Mouse (Mus musculus) heart, postnatal 25 days (tissue): Measurements from ENCODE around the gene Gm10972. TPM values are rescaled to one million over a fixed set of nuclear protein-coding genes. Genes with fewer than 3 reads are reported as not detected.
"Not testable (repeated sequence)": the region's sequence is repeated elsewhere in the genome, so short reads cannot be mapped to it uniquely, and the experiment has no call there.

Experiments used
- DNase-seq: peaks from one replicate; pipeline ENCODE4 v3.0.0; 2022; ENCODE audit warnings: low spot score
- intact Hi-C: fragments of 180-260 bp; cut with DNase I; formaldehyde crosslinking; loops from one replicate; pipeline ENCODE4 v1.15.1; 2025
- total RNA-seq, 2 experiments: library from RNA; stranded (reverse); gene quantifications; 2 replicates each; pipeline ENCODE4 v1.2.3; 2021

Gene Gm10972
- total RNA-seq, 2 experiments from 2014 or later = not detected

DNA sequence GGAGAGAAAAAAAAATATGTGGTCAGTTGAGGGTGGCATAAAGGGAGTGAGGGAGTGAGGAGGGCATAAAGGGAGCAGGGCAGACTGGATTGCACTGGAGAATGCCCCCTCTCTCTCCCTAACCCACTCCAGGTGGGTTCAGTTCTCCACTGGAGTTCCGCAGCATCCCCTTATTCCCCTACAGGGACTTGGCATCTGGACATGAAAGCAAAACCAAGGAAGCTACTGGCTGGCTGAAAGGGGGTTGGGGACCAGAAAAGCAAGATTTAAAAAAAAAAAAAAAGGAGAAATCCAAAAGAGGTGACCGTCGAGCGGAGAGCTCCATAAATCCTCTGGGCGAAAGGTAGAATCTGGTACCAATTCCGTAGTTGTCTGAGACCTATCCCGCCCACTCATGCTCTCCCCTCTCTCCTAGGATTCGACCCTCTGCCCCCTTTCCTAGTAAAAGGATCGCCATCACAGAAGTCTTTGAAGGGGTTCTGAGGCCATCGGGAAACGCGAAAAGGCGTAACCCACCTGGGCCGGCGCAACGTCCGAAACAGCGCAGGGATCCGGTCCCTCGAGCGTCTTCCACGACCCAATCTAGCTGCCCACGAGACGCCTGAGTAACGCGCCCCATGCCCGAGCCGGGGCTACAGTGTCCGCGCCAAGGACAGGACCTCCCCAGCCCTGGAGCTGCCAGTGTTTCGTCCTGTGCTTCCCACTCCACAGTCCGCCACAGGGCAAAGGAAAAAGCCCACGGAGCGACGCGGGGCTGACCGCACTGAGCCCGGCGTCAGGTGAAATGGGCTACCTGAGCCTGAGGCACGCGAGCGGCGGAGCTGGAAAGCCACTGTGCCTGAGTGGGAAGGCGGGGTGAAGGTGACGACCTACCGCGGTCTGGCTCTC lies 15.2 kb downstream of the Gm10972 start:
- intact Hi-C loops = loop anchor here (5.0 kb wide), 1 partner anchor 94 kb away; no protein-coding TSS in a partner anchor
- DNase-seq = not testable (repeated sequence)

GRCm38 (mm10) chr3:94658740-94659095 lies 15.8 kb downstream of the Gm10972 start, which contains the start of gene Tuft1:
Gene Tuft1 (minus strand): TSS chr3:94658872.
- intact Hi-C loops = loop anchor here (5.0 kb wide), 1 partner anchor 94 kb away; no protein-coding TSS in a partner anchor

DNA sequence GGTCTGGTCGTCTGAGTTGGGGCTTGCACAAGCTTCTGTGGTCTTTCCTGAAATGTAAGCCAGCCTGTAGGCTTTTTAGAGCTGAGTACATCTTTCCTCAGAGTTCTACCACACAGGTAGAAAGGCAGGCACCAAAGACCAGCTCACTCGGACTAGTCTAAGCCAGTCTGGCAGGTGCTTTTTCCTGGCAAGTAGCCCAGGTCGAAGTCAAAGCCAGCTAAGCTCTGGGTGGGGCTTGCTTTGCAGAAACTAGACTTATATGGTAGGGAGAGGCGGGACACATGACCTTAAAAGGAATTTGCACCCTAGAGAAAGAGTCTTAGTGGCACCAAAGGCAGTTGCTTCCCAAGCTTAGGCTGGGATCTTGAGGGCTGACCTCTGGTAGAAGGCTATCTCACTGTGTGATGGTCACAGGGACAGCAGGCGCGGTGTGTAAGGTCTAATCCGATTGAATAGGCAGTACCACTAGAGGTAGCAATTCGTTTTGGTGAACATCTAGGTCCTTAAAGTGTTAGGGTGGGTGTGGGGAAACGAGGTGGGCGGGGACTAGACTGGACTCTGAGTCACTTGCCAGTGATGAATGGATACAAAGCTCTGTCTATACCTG lies 16.3 kb downstream of the Gm10972 start:
- DNase-seq = not testable (repeated sequence)
- intact Hi-C loops = loop anchor here (5.0 kb wide), 1 partner anchor 93 kb away; no protein-coding TSS in a partner anchor

More at GRCm38 (mm10) chr3:94658740-94659095, 15.8 kb downstream of the Gm10972 start, which contains the start of gene Tuft1:
- peak; percentile 58 for DNase-seq

GRCm38 (mm10) chr3:94660841-94661240 lies 17.9 kb downstream of the Gm10972 start:
- intact Hi-C loops, DNase-seq: not testable (repeated sequence)

DNA sequence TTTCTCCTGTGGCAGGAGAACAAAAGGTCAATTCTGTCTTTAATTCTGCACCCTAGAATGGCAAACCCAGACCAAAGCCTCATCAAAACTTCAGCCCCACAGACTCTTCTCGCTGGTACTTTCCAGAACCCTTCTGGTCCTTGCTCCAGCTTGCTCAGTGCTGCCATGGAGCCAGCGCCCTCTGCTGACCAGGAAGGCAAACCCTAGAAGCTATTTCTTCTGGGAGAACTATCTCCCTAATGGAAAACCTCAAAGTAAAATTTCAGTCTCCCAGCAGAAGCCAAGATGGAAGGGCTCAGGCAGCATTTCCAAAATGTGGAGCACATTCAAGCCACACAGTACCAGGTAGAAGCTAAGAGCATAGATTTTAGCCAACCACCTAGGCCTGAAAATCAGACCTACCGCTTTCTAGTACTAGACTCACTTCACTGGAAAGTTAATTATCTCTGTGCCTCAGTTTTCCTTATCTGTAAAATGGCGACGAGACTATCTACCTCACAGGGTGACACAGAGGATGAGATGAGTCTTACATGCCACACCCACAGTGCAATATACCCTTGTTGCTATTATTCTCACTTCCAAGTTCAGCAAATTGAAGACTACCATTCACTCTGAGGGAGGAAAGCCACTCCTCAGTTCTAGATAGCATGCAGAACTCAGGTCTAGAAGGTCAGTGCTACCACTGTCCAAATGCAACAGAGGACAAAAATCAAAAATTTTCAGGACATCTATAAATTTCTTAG lies 22.3 kb downstream of the Gm10972 start:
- not testable (repeated sequence) for DNase-seq

GRCm38 (mm10) chr3:94665896-94666295 lies 23.0 kb downstream of the Gm10972 start:
- not testable (repeated sequence) for DNase-seq

More for the DNA sequence above, 22.3 kb downstream of the Gm10972 start:
- intact Hi-C loops = not testable (repeated sequence)

DNA sequence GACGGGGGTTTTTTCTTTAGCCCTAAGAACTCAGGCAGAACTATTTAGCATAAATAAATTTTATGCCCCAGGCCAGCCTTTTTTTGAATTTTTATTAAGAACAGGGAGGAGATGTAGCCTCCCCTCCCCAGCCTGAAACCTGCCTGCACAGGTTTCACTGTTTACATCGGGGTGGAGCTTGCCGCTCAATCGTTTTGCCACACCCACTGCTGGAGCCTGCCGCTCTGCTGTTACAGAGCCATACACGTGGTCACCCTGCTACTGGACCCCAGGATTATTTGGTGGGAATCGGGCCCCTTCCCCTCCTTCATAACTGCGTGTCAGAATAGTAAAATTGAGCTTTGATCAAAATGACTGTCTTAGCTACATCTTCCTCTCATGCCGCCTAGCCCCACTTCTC lies 32.2 kb downstream of the Gm10972 start:
- intact Hi-C loops, DNase-seq: not testable (repeated sequence)

More at GRCm38 (mm10) chr3:94665896-94666295, 23.0 kb downstream of the Gm10972 start:
- intact Hi-C loops = not testable (repeated sequence)

- DNase-seq = no peak
- intact Hi-C loops = no loop called here
These were observed 36.5 kb downstream of the Gm10972 start for GRCm38 (mm10) chr3:94679351-94679841.

GRCm38 (mm10) chr3:94680032-94680431 lies 37.1 kb downstream of the Gm10972 start:
- DNase-seq, intact Hi-C loops: not testable (repeated sequence)

DNA sequence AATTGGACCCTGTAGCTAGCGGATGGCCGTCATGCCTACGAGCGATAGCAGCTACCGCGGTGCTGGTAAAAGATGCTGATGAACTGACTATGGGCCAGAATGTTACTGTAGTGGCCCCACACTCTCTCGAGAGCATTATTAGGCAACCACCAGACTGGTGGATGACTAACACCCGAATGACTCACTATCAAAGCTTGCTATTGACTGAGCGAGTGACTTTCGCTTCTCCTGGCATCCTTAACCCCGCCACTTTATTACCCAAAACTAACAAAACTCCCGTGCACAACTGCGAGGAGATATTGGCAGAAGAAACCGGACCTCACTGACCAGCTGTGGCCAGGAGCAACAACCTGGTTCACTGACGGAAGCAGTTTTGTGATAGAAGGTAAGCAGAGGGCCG lies 37.9 kb downstream of the Gm10972 start:
- peak; percentile 17 for DNase-seq
- intact Hi-C loops = no loop called here

GRCm38 (mm10) chr3:94683646-94684045 lies 40.7 kb downstream of the Gm10972 start:
- intact Hi-C loops = no loop called here
- DNase-seq = no peak

GRCm38 (mm10) chr3:94685989-94686772 lies 43.3 kb downstream of the Gm10972 start:
- DNase-seq, intact Hi-C loops: not testable (repeated sequence)

- intact Hi-C loops, DNase-seq: not testable (repeated sequence)
These were observed 45.8 kb downstream of the Gm10972 start for GRCm38 (mm10) chr3:94688698-94689097.

DNA sequence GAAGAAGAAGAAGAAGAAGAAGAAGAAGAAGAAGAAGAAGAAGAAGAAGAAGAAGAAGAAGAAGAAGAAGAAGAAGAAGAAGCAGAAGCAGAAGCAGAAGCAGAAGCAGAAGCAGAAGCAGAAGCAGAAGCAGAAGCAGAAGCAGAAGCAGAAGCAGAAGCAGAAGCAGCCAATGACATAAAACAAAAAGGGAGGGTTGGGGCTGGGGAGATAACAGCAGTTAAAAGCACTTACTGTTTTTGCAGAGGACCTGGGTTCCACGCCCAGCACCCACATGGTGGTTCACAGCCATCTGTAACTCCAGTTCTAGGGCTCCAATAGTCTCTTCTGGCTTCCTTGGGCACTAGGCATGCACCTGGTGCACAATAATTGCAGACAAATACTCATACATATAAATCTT lies 46.3 kb downstream of the Gm10972 start:
- intact Hi-C loops, DNase-seq: not testable (repeated sequence)

- intact Hi-C loops, DNase-seq: not testable (repeated sequence)
These were observed 47.2 kb downstream of the Gm10972 start for GRCm38 (mm10) chr3:94690162-94690561.

GRCm38 (mm10) chr3:94690616-94691247 lies 47.8 kb downstream of the Gm10972 start:
- intact Hi-C loops = no loop called here
- DNase-seq = no peak

- DNase-seq, intact Hi-C loops: not testable (repeated sequence)
These were observed 48.8 kb downstream of the Gm10972 start for GRCm38 (mm10) chr3:94691694-94692093.
